ENCODE assay signal across 8 mouse cellular contexts in the genomic region with DNA sequence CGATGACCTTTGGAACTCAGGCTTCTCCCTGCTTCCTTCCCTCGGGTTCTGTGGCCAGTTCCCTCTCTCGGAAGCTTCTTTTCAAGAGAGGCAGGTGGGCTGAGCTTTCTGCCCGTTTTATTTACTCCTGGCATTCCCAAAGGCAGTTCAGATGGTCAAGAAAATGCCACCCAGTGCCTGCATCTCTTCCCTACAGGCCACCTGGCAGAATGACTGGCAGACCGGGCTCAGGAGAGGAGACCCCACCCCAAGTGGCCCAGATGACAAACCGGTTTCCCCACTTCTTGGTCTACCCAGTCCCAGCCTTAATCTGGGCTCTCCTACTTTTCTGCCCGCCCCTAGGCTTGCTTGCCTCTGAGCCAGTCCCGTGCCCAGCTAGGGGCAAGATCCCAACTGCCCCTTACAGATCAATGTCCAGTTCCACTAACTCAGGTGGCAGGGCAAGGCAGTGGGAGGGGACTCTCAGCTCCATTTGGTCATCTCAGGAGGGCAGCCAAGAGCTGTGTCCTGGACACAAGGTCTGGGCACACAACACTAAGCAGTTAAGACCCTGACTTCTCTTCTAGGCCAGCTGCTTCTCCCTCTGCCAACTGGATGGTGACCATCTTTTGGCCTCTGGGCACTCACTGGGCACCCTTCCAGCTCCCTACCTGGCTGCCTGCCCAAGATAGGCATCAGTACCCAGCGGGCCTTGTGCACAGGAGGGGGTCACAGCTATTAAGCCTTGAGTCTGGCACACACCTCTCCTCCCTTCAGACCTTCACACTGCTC. TPM values are rescaled to one million over a fixed set of nuclear protein-coding genes. Genes with fewer than 3 reads are reported as not detected.
DNase-seq lines count a peak whose midpoint lies in the region; ATAC-seq and TF ChIP-seq lines count a peak whose summit lies in the region.

A gene (minus strand): TSS at position 51 of the 771 bp plus-strand sequence.

- H3K4me1 ChIP-seq in liver, adult 2 months (ENCODE audit: control insufficient read depth, insufficient read depth, low read length), result no peaks in the 10 kb centered on the region
- H3K4me1 ChIP-seq in cortical plate, adult 2 months (ENCODE audit: control insufficient read depth, insufficient read depth, low read length), result no peaks in the 10 kb centered on the region
- peaks cover 9% of the 10 kb centered on the region for H3K4me1 ChIP-seq in heart, embryonic 11.5 days (ENCODE audit: control insufficient read depth, insufficient read depth, low read length)
- peaks cover 42% of the 10 kb centered on the region for H3K4me1 ChIP-seq in kidney, embryonic 15.5 days
- H3K4me1 ChIP-seq in liver, embryonic 11.5 days (replicated peaks; ENCODE audit: control insufficient read depth, insufficient read depth, low read length), result peaks cover 11% of the 10 kb centered on the region; the same call in 1 of the 2 replicates
- peaks cover 42% of the 10 kb centered on the region for H3K4me1 ChIP-seq in neural tube, embryonic 14.5 days (ENCODE audit: control insufficient read depth, insufficient read depth, low read length)

- no peak for TF ChIP-seq CTCF in liver, adult 2 months (IDR thresholded peaks at IDR 0.05; ENCODE audit: low read depth, low read length)
- TF ChIP-seq CTCF in cortical plate, adult 2 months (IDR thresholded peaks at IDR 0.05; ENCODE audit: extremely low read depth, insufficient read depth, low read length), result no peak

- peak; percentile 44 for DNase-seq in liver, adult 2 months (ENCODE audit: extremely low read depth, low read depth, low spot score)
- DNase-seq in liver, result no peak
- no peak for DNase-seq in liver, embryonic 11.5 days (ENCODE audit: low spot score)
- DNase-seq in spleen, postnatal 4 days (ENCODE audit: low spot score in 2 of 2), result no peak

- H3K4me2 ChIP-seq in heart, embryonic 11.5 days, result peak within 1 kb of the TSS; percentile 97
- peak within 1 kb of the TSS; percentile 99 for H3K4me2 ChIP-seq in kidney, embryonic 15.5 days
- peak within 1 kb of the TSS; percentile 94 for H3K4me2 ChIP-seq in liver, embryonic 11.5 days
- H3K4me2 ChIP-seq in neural tube, embryonic 14.5 days (ENCODE audit: low read depth, low read length), result peak within 1 kb of the TSS; percentile 89

- TF ChIP-seq POLR2A in liver, adult 2 months (IDR thresholded peaks at IDR 0.05; ENCODE audit: extremely low read depth, insufficient read depth, low read length), result no peak
- no peak for TF ChIP-seq POLR2A in cortical plate, adult 2 months (IDR thresholded peaks at IDR 0.05; ENCODE audit: extremely low read depth, insufficient read depth, low read length)

- no peak within 1 kb of the TSS for H3K27ac ChIP-seq in liver, adult 2 months (replicated peaks; ENCODE audit: insufficient read depth, low read depth, low read length)
- H3K27ac ChIP-seq in cortical plate, adult 2 months (ENCODE audit: insufficient read depth, low read length), result no peak within 1 kb of the TSS
- no peak within 1 kb of the TSS for H3K27ac ChIP-seq in heart, embryonic 11.5 days (ENCODE audit: low read depth, low read length)
- peak within 1 kb of the TSS; percentile 69 for H3K27ac ChIP-seq in kidney, embryonic 15.5 days
- no peak within 1 kb of the TSS for H3K27ac ChIP-seq in liver, embryonic 11.5 days (ENCODE audit: low read depth, low read length)
- H3K27ac ChIP-seq in neural tube, embryonic 14.5 days (ENCODE audit: low read depth, low read length), result peak within 1 kb of the TSS; percentile 93

- H3K9me3 ChIP-seq in heart, embryonic 11.5 days (replicated peaks; ENCODE audit: control insufficient read depth, low read length), result no peaks in the 10 kb centered on the region
- no peaks in the 10 kb centered on the region for H3K9me3 ChIP-seq in kidney, embryonic 15.5 days (replicated peaks)
- H3K9me3 ChIP-seq in liver, embryonic 11.5 days (ENCODE audit: control insufficient read depth, low read length), result no peaks in the 10 kb centered on the region
- no peaks in the 10 kb centered on the region for H3K9me3 ChIP-seq in neural tube, embryonic 14.5 days (ENCODE audit: control insufficient read depth, low read length)

- H3K79me2 ChIP-seq in liver, adult 2 months (ENCODE audit: control insufficient read depth, insufficient read depth, low read length), result no peaks in the 10 kb centered on the region

- 30% methylated on average over 9 of the region's 9 CpGs for WGBS in liver, adult 2 months
- 17% methylated on average over 9 of the region's 9 CpGs for WGBS in heart, embryonic 11.5 days (ENCODE audit: insufficient replicate concordance)
- 28% methylated on average over 9 of the region's 9 CpGs for WGBS in kidney, embryonic 15.5 days
- WGBS in liver, embryonic 11.5 days, result 27% methylated on average over 9 of the region's 9 CpGs
- 33% methylated on average over 9 of the region's 9 CpGs for WGBS in neural tube, embryonic 14.5 days

- H3K27me3 ChIP-seq in liver, adult 2 months (ENCODE audit: control insufficient read depth, insufficient read depth, low read length), result peaks cover 7% of the 10 kb centered on the region
- H3K27me3 ChIP-seq in heart, embryonic 11.5 days (ENCODE audit: control insufficient read depth, insufficient read depth, low read length), result peaks cover 72% of the 10 kb centered on the region
- H3K27me3 ChIP-seq in kidney, embryonic 15.5 days, result peaks cover 86% of the 10 kb centered on the region
- peaks cover 68% of the 10 kb centered on the region for H3K27me3 ChIP-seq in liver, embryonic 11.5 days (replicated peaks; ENCODE audit: control insufficient read depth, insufficient read depth, low read length)
- 0 out of 2 replicates have a peak, but pooled peaks cover 3% of the 10 kb centered on the region for H3K27me3 ChIP-seq in neural tube, embryonic 14.5 days (ENCODE audit: control insufficient read depth, insufficient read depth, low read length)

- no peaks in the 10 kb centered on the region for H3K36me3 ChIP-seq in liver, adult 2 months (ENCODE audit: control insufficient read depth, insufficient read depth, low read length)
- no peaks in the 10 kb centered on the region for H3K36me3 ChIP-seq in heart, embryonic 11.5 days (ENCODE audit: control insufficient read depth, insufficient read depth, low read length)
- H3K36me3 ChIP-seq in kidney, embryonic 15.5 days, result no peaks in the 10 kb centered on the region
- H3K36me3 ChIP-seq in liver, embryonic 11.5 days (ENCODE audit: control insufficient read depth, insufficient read depth, low read length), result no peaks in the 10 kb centered on the region
- H3K36me3 ChIP-seq in neural tube, embryonic 14.5 days (ENCODE audit: control insufficient read depth, insufficient read depth, low read length), result no peaks in the 10 kb centered on the region

- peak within 1 kb of the TSS; percentile 57 for H3K4me3 ChIP-seq in liver, adult 2 months (ENCODE audit: insufficient read depth, low read depth, low read length)
- peak within 1 kb of the TSS; percentile 94 for H3K4me3 ChIP-seq in cortical plate, adult 2 months (ENCODE audit: insufficient read depth, low read length)
- peak within 1 kb of the TSS; percentile 67 for H3K4me3 ChIP-seq in heart, embryonic 11.5 days (ENCODE audit: low read depth, low read length)
- peak within 1 kb of the TSS; percentile 69 for H3K4me3 ChIP-seq in kidney, embryonic 15.5 days (replicated peaks)
- peak within 1 kb of the TSS; percentile 60 for H3K4me3 ChIP-seq in liver, embryonic 11.5 days (ENCODE audit: low read depth, low read length)
- H3K4me3 ChIP-seq in neural tube, embryonic 14.5 days (ENCODE audit: low read depth, low read length), result peak within 1 kb of the TSS; percentile 90

- ATAC-seq in heart, embryonic 11.5 days (replicated peaks; ENCODE audit: insufficient number of reproducible peaks, low FRiP score, low TSS enrichment), result no peak
- ATAC-seq in kidney, embryonic 15.5 days (replicated peaks; ENCODE audit: low FRiP score), result 0 out of 2 replicates have a peak, but pooled peaks have one; percentile 30
- no peak for ATAC-seq in liver, embryonic 11.5 days (replicated peaks; ENCODE audit: low FRiP score)
- no peak for ATAC-seq in neural tube, embryonic 14.5 days (ENCODE audit: low read depth)

- H3K9ac ChIP-seq in liver, adult 2 months (ENCODE audit: low read depth, low read length), result peak within 1 kb of the TSS; percentile 47
- peak within 1 kb of the TSS; percentile 58 for H3K9ac ChIP-seq in heart, embryonic 11.5 days (ENCODE audit: low read depth, low read length)
- peak within 1 kb of the TSS; percentile 59 for H3K9ac ChIP-seq in kidney, embryonic 15.5 days
- no peak within 1 kb of the TSS for H3K9ac ChIP-seq in liver, embryonic 11.5 days (ENCODE audit: low read depth, low read length)
- H3K9ac ChIP-seq in neural tube, embryonic 14.5 days (replicated peaks; ENCODE audit: low read depth, low read length), result peak within 1 kb of the TSS; percentile 97

RNA-seq across cellular contexts. Expression of the gene that starts here (rescaled TPM):
- under 0.01 and 0.20 TPM in 2 replicates for total RNA-seq in liver, adult 2 months (2014; rRNA removed)
- 0.06 and 0.12 TPM in 2 replicates for polyA plus RNA-seq in liver, adult 2 months (2012; rRNA removed)
- polyA plus RNA-seq in cortical plate, adult 2 months (2012; rRNA removed), result 141 and 146 TPM in 2 replicates
- 0.06 and 0.23 TPM in 2 replicates for polyA plus RNA-seq in heart, embryonic 11.5 days (2014; fragmentation: Nextera tagmentation; extraction: Ambion mirVana)
- 0.83 and 0.85 TPM in 2 replicates for polyA plus RNA-seq in kidney, embryonic 15.5 days (2015; fragmentation: Nextera tagmentation; extraction: Ambion mirVana)
- 0.13 and 0.14 TPM in 2 replicates for polyA plus RNA-seq in liver, embryonic 11.5 days (2014; fragmentation: Nextera tagmentation; extraction: Ambion mirVana)
- 7.6 and 8.1 TPM in 2 replicates for polyA plus RNA-seq in neural tube, embryonic 14.5 days (2014; fragmentation: Nextera tagmentation; extraction: Ambion mirVana)

Comparison
In these comparisons a context has a peak if more than half of its experiments do, and no peak if none do; other contexts are left out.
1. RNA of the gene that starts here (polyA plus RNA-seq): 141 to 146 TPM in cortical plate, adult 2 months; 7.6 to 8.1 TPM in neural tube, embryonic 14.5 days, 0.83 to 0.85 TPM in kidney, embryonic 15.5 days, 0.06 to 0.23 TPM in heart, embryonic 11.5 days, 0.13 to 0.14 TPM in liver, embryonic 11.5 days and 0.06 to 0.12 TPM in liver, adult 2 months; every median in the first group is over 10 times any median in the second.
2. Peak in DNase-seq, H3K4me3 ChIP-seq and H3K9ac ChIP-seq in liver, adult 2 months; RNA of the gene not detected or under 1 TPM.
3. Peak in ATAC-seq, H3K4me3 ChIP-seq, H3K27ac ChIP-seq, H3K9ac ChIP-seq and H3K4me2 ChIP-seq in kidney, embryonic 15.5 days; RNA of the gene not detected or under 1 TPM.
4. Peak in every context shown above with its lines, with median percentiles within 50 percentile points of each other: H3K4me3 ChIP-seq and H3K4me2 ChIP-seq.